Mouse (Mus musculus): ENCODE data around the gene Orm1.

Gene Orm1

GRCm38 (mm10) chr4:63344295-63344694, at the start of gene Orm1:
Gene Orm1, plus strand, starts transcription at chr4:63344560.
- no peak for DNase-seq (ENCODE audit: low spot score in 2 of 2)

GRCm38 (mm10) chr4:63295641-63296040, 48.7 kb upstream of the Orm1 start:
- DNase-seq (ENCODE audit: low spot score in 2 of 2), result no peak

- DNase-seq (ENCODE audit: low spot score in 2 of 2), result no peak
Observed at GRCm38 (mm10) chr4:63296263-63296662, 48.1 kb upstream of the Orm1 start.

GRCm38 (mm10) chr4:63296876-63297275, 47.5 kb upstream of the Orm1 start:
- DNase-seq (ENCODE audit: low spot score in 2 of 2), result no peak

- peak; percentile 41 to 62 for DNase-seq (ENCODE audit: low spot score in 2 of 2)
Observed at GRCm38 (mm10) chr4:63298191-63298590, 46.2 kb upstream of the Orm1 start.

- no peak for DNase-seq (ENCODE audit: low spot score in 2 of 2)
Observed at GRCm38 (mm10) chr4:63302641-63303040, 41.7 kb upstream of the Orm1 start.

GRCm38 (mm10) chr4:63307175-63308062, 36.9 kb upstream of the Orm1 start:
- DNase-seq (ENCODE audit: low spot score in 2 of 2), result peak; percentile 79 to 97

GRCm38 (mm10) chr4:63308316-63308715, 36.0 kb upstream of the Orm1 start:
- no peak for DNase-seq (ENCODE audit: low spot score in 2 of 2)

GRCm38 (mm10) chr4:63310247-63310855, 34.0 kb upstream of the Orm1 start:
- DNase-seq (ENCODE audit: low spot score in 2 of 2), result no peak

GRCm38 (mm10) chr4:63311426-63311825, 32.9 kb upstream of the Orm1 start:
- DNase-seq (ENCODE audit: low spot score in 2 of 2), result no peak

GRCm38 (mm10) chr4:63314063-63314462, 30.3 kb upstream of the Orm1 start:
- no peak for DNase-seq (ENCODE audit: low spot score in 2 of 2)

GRCm38 (mm10) chr4:63316076-63316746, 28.1 kb upstream of the Orm1 start:
- DNase-seq (ENCODE audit: low spot score in 2 of 2), result no peak

GRCm38 (mm10) chr4:63319566-63319965, 24.8 kb upstream of the Orm1 start:
- peak; percentile 44 to 70 for DNase-seq (ENCODE audit: low spot score in 2 of 2)

GRCm38 (mm10) chr4:63323275-63323815, 21.0 kb upstream of the Orm1 start:
- no peak for DNase-seq (ENCODE audit: low spot score in 2 of 2)

- DNase-seq (ENCODE audit: low spot score in 2 of 2), result no peak
Observed at GRCm38 (mm10) chr4:63333403-63333802, 11.0 kb upstream of the Orm1 start.

GRCm38 (mm10) chr4:63338414-63339076, 5.8 kb upstream of the Orm1 start:
- no peak for DNase-seq (ENCODE audit: low spot score in 2 of 2)

GRCm38 (mm10) chr4:63342491-63342890, 1.9 kb upstream of the Orm1 start:
- DNase-seq (ENCODE audit: low spot score in 2 of 2), result no peak

- DNase-seq (ENCODE audit: low spot score in 2 of 2), result no peak
Observed at GRCm38 (mm10) chr4:63343608-63344007, 752 bp upstream of the Orm1 start.

- DNase-seq (ENCODE audit: low spot score in 2 of 2), result no peak
Observed at GRCm38 (mm10) chr4:63345261-63345660, 901 bp downstream of the Orm1 start.

GRCm38 (mm10) chr4:63346659-63347058, 2.3 kb downstream of the Orm1 start:
- no peak for DNase-seq (ENCODE audit: low spot score in 2 of 2)

- no peak for DNase-seq (ENCODE audit: low spot score in 2 of 2)
Observed at GRCm38 (mm10) chr4:63348524-63348923, 4.2 kb downstream of the Orm1 start.
